Mouse (Mus musculus) common myeloid progenitor, adult 5-6 weeks (primary cell): Measurements from ENCODE around the gene Zscan12. TPM values are rescaled to one million over a fixed set of nuclear protein-coding genes. Genes with fewer than 3 reads are reported as not detected.
A peak's percentile ranks its signal among the peaks of the same experiment; 100 is the strongest.

Experiments
- ATAC-seq: replicated peaks from 2 replicates; pipeline ENCODE4 v1.8.0; 2016; ENCODE audit warnings: low read depth, mild to moderate bottlenecking, moderate TSS enrichment, inconsistent platforms; ENCODE audit not compliant: poor library complexity, severe bottlenecking
- total RNA-seq: library from RNA; stranded (forward); fragments of 200-1000, 187-1606 nt; gene quantifications from 2 replicates; pipeline ENCODE4 v1.2.3, GENCODE M21; 2017

Zscan12 gene
- total RNA-seq, 1 experiment from 2014 or later = 12.3 TPM

DNA sequence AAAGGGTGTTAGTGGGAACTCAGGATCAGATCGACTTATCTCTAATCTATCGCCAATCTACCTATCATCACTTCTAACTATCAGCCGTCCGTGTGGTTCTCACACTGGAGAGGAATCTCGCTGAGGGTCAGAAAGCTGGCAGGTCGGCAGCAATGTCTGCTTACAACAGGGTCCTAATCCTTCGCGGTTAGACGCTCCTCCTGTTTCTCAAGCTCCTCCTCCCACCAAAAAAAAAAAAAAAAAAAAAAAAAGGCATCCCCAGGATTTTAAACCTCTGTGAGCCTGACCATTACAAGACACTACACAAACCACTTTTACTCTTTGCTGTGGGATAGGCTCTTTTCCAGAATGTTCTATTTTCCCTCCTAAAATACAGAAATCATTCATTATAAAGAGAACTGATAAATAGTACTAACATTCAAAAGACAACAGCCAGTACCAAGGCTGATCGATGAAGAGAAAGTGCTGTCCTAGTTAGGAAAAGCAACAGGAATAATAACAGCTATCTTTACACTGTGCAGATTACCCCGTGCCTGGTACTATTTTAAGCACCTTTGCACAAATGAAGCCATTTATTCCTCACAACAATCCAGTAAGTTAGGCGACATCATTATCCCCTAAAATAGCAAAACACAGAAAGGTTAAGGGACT is 39.1 kb downstream of the Zscan12 start:
- 0 out of 2 replicates have a peak, but pooled peaks have one; percentile 20 for ATAC-seq

DNA sequence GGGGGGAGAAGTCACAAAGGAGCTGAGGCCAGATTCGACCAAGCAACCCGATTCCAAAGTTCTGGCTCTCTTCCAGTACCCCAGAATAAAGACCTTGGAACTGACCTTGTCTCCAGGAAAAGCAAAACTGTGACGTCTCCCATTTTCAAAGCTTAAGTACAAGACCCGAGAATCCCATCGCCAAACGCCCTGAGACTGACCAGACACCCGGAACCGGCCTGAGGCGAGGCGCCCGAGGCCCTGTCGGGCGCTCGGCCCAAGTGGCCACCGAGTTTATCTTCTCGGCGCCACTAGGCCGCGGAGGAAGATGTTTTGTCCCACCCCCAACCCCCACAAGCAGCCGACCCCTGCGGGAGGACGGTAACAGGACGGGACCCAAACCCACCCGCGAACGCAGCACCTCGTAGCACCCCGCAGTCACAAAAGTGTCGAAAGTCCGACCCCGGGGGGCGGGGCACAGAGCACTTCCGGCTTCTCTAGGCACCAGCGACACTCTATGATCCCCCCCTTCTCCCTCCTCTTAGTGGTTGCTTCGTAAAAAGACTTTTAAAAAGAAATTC is 39.7 kb downstream of the Zscan12 start, which contains the start of gene Zkscan3:
Gene Zkscan3, minus strand, starts transcription at position 469 of the 560 bp plus-strand sequence.
- ATAC-seq = peak; percentile 98

- peak; percentile 36 for ATAC-seq
These were observed 40.2 kb downstream of the Zscan12 start for GRCm38 (mm10) chr13:21402848-21403247.

DNA sequence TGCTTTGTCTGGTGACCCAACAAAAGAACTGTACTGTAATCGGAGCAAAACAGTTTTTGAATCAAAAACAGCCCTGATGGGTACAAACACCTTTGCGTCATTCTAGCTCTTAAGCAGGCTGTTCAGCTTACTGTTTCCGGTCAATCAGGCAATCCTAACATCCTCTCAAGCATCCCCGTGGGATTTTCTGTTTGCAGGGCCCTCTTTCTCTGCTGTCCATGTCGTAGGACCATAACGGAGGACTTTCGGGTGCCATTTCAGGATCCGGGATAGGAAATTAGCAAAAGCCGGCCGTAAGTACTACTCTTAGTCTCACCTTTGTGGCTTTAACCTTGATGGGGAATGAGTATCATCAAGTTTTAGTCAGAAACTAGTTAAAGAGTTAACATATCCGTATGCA is 44.7 kb downstream of the Zscan12 start:
- ATAC-seq = no peak

GRCm38 (mm10) chr13:21407969-21408804 is 45.6 kb downstream of the Zscan12 start:
- ATAC-seq = peak; percentile 92

DNA sequence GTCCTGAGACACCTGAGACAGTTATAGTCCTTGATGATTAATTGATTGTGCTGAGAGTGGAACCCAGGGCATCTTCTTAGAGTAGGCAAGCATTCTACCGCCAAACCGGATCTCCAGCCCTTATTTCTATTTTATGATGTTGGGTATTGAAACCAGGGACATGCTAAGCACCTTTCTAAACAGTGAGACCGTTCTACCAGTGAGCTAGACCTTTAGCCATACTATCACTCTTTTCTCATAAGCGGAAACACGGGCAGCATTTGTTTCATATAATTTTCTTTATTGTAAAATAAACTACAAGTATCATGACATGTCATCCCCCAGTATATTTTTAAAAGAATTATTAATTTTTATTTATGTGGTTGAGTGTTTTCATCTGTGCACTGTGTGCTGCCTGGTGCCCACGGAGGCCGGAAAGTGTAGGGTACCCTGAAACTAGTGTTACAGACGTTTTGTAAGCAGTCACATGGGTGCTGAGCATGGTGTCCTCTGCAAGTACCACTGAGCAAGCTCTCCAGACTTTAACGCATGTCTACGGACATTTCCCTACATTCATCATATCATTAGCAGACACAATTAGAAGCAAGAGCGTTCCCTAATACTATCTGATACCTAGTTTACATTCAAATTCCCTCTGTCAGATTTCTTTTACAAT is 46.3 kb downstream of the Zscan12 start:
- no peak for ATAC-seq

DNA sequence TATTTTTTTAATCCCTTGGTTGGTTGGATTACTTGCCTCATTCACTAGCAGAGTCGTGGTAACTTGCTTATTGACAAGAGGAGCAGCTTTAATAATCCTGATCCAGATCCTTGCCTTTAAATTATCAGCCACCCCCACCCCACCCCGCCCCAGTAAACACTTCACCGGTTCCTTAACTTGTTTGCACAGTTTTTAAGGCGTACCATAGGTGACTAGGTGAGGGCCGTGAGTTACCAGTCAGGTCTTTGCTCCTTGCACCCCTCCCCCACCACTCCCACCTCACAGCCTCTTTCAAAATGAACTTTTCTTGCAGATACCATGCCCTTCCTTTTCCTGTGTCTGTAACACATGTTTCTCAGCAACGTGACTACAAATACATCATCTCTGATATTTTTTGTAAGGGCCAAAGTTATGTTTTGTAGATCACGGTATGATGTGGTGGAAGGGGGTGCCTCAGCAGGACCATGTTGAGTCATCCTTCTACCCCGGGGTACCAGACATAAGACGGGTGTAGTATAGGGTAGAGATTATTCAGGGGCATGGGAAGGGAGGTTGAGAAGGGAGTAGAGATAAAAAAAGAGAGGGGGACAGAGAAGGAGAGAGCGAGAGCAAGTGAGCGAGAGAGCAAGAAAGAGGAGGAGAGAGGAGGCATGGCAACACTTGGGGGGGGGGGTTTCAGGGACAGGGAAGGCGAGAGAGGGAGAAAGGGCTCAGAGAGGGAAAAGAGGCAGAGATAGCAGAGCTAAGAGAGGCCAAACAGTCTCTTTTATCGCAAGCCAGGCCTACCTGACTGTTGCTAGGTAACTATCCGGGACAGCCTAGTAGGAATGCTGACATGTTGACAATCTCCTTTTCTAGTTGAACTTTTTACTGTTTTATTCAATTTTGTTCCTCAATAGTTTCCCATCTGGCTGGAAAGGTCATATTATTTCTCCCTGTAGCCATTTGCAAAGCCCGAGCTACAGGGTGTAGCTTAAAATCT is 51.9 kb downstream of the Zscan12 start:
- no peak for ATAC-seq

DNA sequence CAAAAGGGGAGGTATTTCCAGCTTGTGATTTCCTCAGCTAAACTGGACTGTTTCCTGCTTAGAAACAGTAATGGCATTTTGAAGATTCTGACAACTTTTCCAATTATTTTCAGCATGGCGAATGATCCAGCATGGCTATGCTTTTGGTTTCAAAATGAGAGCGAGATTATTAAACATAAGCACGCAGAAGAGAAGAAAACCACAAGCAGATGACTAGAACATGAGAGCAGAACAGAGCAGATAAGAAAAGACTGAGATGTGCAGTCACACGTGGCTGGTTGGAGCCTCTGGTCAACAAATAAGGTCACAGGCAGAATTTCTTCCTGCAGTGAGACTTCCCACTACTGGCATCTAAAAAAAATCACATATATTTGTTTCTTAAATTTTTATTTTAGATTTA is 52.6 kb downstream of the Zscan12 start:
- ATAC-seq = no peak

DNA sequence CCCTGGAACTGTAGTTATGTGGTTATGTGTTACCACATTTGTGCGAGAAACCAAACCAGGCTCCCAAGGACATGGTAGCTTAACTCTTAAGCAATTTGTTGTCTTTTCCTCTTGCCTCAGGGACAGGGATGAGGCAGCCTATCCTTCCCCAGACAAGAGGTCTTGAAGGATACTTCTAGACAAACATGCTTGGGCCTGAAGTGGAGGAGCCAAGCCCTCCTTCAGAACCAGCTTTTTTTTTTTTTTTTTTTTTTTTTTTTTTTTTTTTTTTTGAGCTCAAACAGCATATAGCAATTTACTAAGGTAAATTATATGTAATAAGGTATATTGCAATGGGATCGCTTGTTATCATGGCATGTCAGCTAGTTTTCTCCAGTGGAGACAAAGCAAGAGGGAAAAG is 53.1 kb downstream of the Zscan12 start:
- ATAC-seq = no peak

- ATAC-seq = no peak
These were observed 54.8 kb downstream of the Zscan12 start for GRCm38 (mm10) chr13:21417298-21418010.

DNA sequence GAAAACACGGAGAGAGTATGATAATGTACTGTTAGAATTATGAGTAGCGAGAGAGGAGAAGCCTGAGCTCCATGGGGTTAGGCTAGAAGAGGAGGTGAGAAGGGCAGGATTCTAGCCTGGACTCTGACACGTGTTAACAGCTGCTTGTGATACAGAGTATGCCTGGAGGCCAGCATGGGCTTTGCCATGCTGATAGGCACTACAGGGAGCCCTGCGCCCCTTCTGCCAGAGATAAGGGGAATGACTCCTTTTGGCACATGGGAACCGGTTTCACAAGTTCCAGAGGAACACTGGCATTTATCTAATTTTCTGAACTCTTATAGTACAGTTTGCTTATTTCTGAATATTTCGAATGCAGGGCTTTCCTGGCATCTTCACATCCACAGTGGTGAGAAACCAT is 56.2 kb downstream of the Zscan12 start:
- ATAC-seq = no peak

Other genes starting within 250 kb of the Zscan12 start
- gene Olfr263, start 233.2 kb upstream of the Zscan12 start, total RNA-seq = not detected in 2 replicates
- gene Olfr1368, start 217.0 kb upstream of the Zscan12 start, total RNA-seq = not detected in 2 replicates
- gene Trim27, start 183.4 kb upstream of the Zscan12 start, total RNA-seq = 162 and 186 TPM in 2 replicates
- not detected in 2 replicates for gene Gpx5, start 70.1 kb upstream of the Zscan12 start, total RNA-seq
- gene Gpx6, start 50.7 kb upstream of the Zscan12 start, total RNA-seq = not detected in 2 replicates
- not detected in 2 replicates for gene Olfr1367, start 15.9 kb upstream of the Zscan12 start, total RNA-seq
- gene Zkscan3, start 39.9 kb downstream of the Zscan12 start, total RNA-seq = 37.7 and 38.6 TPM in 2 replicates
- gene Pgbd1, start 78.2 kb downstream of the Zscan12 start, total RNA-seq = 0.87 and 1.2 TPM in 2 replicates
- gene Zscan26, start 90.9 kb downstream of the Zscan12 start, total RNA-seq = 18.6 and 27.6 TPM in 2 replicates
- gene Nkapl, start 105.7 kb downstream of the Zscan12 start, total RNA-seq = 0.19 TPM in 1 of 2 replicates, not detected in the other
- 0.73 and 1.4 TPM in 2 replicates for gene Zkscan4, start 116.1 kb downstream of the Zscan12 start, total RNA-seq
- not detected in 2 replicates for gene Gm10065, start 116.6 kb downstream of the Zscan12 start, total RNA-seq
- gene AK157302, start 132.4 kb downstream of the Zscan12 start, total RNA-seq = 0.37 and 0.44 TPM in 2 replicates
- gene Gm11273, start 138.6 kb downstream of the Zscan12 start, total RNA-seq = 8.5 and 11.7 TPM in 2 replicates
- 12.4 and 14.7 TPM in 2 replicates for gene Zkscan8, start 168.3 kb downstream of the Zscan12 start, total RNA-seq
- gene Olfr1366, start 180.0 kb downstream of the Zscan12 start, total RNA-seq = not detected in 2 replicates
- not detected in 2 replicates for gene Olfr1535, start 197.1 kb downstream of the Zscan12 start, total RNA-seq
- not detected in 2 replicates for gene Olfr1364, start 218.9 kb downstream of the Zscan12 start, total RNA-seq